Mouse (Mus musculus) duodenum, adult 2 months (tissue): ENCODE measurements around the gene Lce1a2. TPM values are rescaled to one million over a fixed set of nuclear protein-coding genes. Genes with fewer than 3 reads are reported as not detected.

Experiments
- polyA plus RNA-seq: library from polyadenylated mRNA; depleted of rRNA; stranded (reverse); fragments of >200 nt; gene quantifications from 2 replicates; pipeline ENCODE4 v1.2.3, GENCODE M21; 2012; ENCODE audit warnings: low replicate concordance; rRNA removed

The Lce1a2 gene
- not detected in 2 replicates for polyA plus RNA-seq

GRCm38 (mm10) chr3:92670215-92670614, at the start of gene Lce1a2:
Lce1a2 (minus strand) TSS chr3:92670315.

GRCm38 (mm10) chr3:92708974-92709373, 38.9 kb upstream of the Lce1a2 start, which contains the start of gene Lce1e:
Lce1e (minus strand) TSS chr3:92709074.

GRCm38 (mm10) chr3:92687110-92687509, 17.0 kb upstream of the Lce1a2 start, which contains the start of gene Lce1d:
Lce1d (minus strand) TSS chr3:92687210.

GRCm38 (mm10) chr3:92678947-92679346, 8.8 kb upstream of the Lce1a2 start, which contains the start of gene Lce1c:
Lce1c (plus strand) TSS chr3:92679247.

GRCm38 (mm10) chr3:92656826-92657225, 13.3 kb downstream of the Lce1a2 start, which contains the start of gene Lce1b:
Lce1b (minus strand) TSS chr3:92656926.

GRCm38 (mm10) chr3:92648207-92648606, 21.9 kb downstream of the Lce1a2 start, which contains the start of gene Lce1a1:
Lce1a1 (minus strand) TSS chr3:92648307.

GRCm38 (mm10) chr3:92621560-92621959, 48.6 kb downstream of the Lce1a2 start, which contains the start of gene Lce6a:
Lce6a (minus strand) TSS chr3:92621660.

Other genes with a start within 250 kb of the Lce1a2 start
- 10.1 and 10.8 TPM in 2 replicates for gene Gm9774, start 240.9 kb downstream of the Lce1a2 start, polyA plus RNA-seq
- not detected in 2 replicates for gene Sprr2k, start 237.7 kb downstream of the Lce1a2 start, polyA plus RNA-seq
- gene Sprr1b, start 231.5 kb downstream of the Lce1a2 start, polyA plus RNA-seq: not detected in 2 replicates
- gene Sprr3, start 211.6 kb downstream of the Lce1a2 start, polyA plus RNA-seq: 0.33 TPM in 1 of 2 replicates, not detected in the other
- 12.2 and 29.6 TPM in 2 replicates for gene Sprr1a, start 184.4 kb downstream of the Lce1a2 start, polyA plus RNA-seq
- gene Sprr4, start 169.8 kb downstream of the Lce1a2 start, polyA plus RNA-seq: not detected in 2 replicates
- gene 2310046K23Rik, start 135.8 kb downstream of the Lce1a2 start, polyA plus RNA-seq: not detected in 2 replicates
- not detected in 2 replicates for gene Ivl, start 96.6 kb downstream of the Lce1a2 start, polyA plus RNA-seq
- gene Smcp, start 81.3 kb downstream of the Lce1a2 start, polyA plus RNA-seq: 0.26 TPM in 1 of 2 replicates, not detected in the other
- gene 2210017I01Rik, start 62.8 kb downstream of the Lce1a2 start, polyA plus RNA-seq: not detected in 2 replicates
- gene Lce6a, start 48.7 kb downstream of the Lce1a2 start, polyA plus RNA-seq: not detected in 2 replicates
- not detected in 2 replicates for gene Lce1a1, start 22.0 kb downstream of the Lce1a2 start, polyA plus RNA-seq
- gene Lce1b, start 13.4 kb downstream of the Lce1a2 start, polyA plus RNA-seq: 0.19 TPM in 1 of 2 replicates, not detected in the other
- gene Lce1c, start 8.9 kb upstream of the Lce1a2 start, polyA plus RNA-seq: 0.27 TPM in 1 of 2 replicates, not detected in the other
- not detected in 2 replicates for gene Lce1d, start 16.9 kb upstream of the Lce1a2 start, polyA plus RNA-seq
- not detected in 2 replicates for gene Lce1e, start 38.8 kb upstream of the Lce1a2 start, polyA plus RNA-seq
- 0.21 TPM in 1 of 2 replicates, not detected in the other for gene Lce1f, start 50.0 kb upstream of the Lce1a2 start, polyA plus RNA-seq
- gene Gm38119, start 68.8 kb upstream of the Lce1a2 start, polyA plus RNA-seq: not detected in 2 replicates
- not detected in 2 replicates for gene Lce1g, start 82.0 kb upstream of the Lce1a2 start, polyA plus RNA-seq
- not detected in 2 replicates for gene Lce1h, start 94.8 kb upstream of the Lce1a2 start, polyA plus RNA-seq
- not detected in 2 replicates for gene Lce1i, start 108.6 kb upstream of the Lce1a2 start, polyA plus RNA-seq
- gene Lce1j, start 120.2 kb upstream of the Lce1a2 start, polyA plus RNA-seq: not detected in 2 replicates
- not detected in 2 replicates for gene Lce1k, start 137.6 kb upstream of the Lce1a2 start, polyA plus RNA-seq
- not detected in 2 replicates for gene Kprp, start 156.9 kb upstream of the Lce1a2 start, polyA plus RNA-seq
- gene Lce1l, start 181.0 kb upstream of the Lce1a2 start, polyA plus RNA-seq: not detected in 2 replicates
- gene 2310050C09Rik, start 199.9 kb upstream of the Lce1a2 start, polyA plus RNA-seq: not detected in 2 replicates